Mouse (Mus musculus): ENCODE measurements around the gene Krt27. TPM values are rescaled to one million over a fixed set of nuclear protein-coding genes. Genes with fewer than 3 reads are reported as not detected.

Krt27 gene
- polyA plus RNA-seq, 1 experiment, result not detected

- H3K27me3 ChIP-seq (ENCODE audit: control insufficient read depth), result no peaks in the 10 kb centered on the region
- no peak overlapping the region for H3K4me3 ChIP-seq (replicated peaks)
- no peaks in the 10 kb centered on the region for H3K36me3 ChIP-seq (ENCODE audit: control insufficient read depth)
- TF ChIP-seq TAL1 (IDR thresholded peaks at IDR 0.05; ENCODE audit: low read length) (no peak), GATA1 (IDR thresholded peaks at IDR 0.05; ENCODE audit: low read length) (no peak)
- H3K4me1 ChIP-seq (ENCODE audit: control insufficient read depth), result no peaks in the 10 kb centered on the region
- no peaks in the 10 kb centered on the region for H3K9me3 ChIP-seq (ENCODE audit: control insufficient read depth, low read length)
Observed at GRCm38 (mm10) chr11:99307579-99307978, 43.3 kb downstream of the Krt27 start.

Other genes starting within 250 kb of the Krt27 start
- gene Ccr7, start 196.0 kb downstream of the Krt27 start, polyA plus RNA-seq (2012), result 0.06 TPM in 1 of 2 replicates, not detected in the other
- 58.6 and 64.5 TPM in 2 replicates for gene Smarce1, start 120.1 kb downstream of the Krt27 start, polyA plus RNA-seq (2012)
- gene Krt222, start 107.0 kb downstream of the Krt27 start, polyA plus RNA-seq (2012), result 0.02 TPM in 1 of 2 replicates, not detected in the other
- gene Krt24, start 65.8 kb downstream of the Krt27 start, polyA plus RNA-seq (2012), result not detected in 2 replicates
- not detected in 2 replicates for gene Krt25, start 28.2 kb downstream of the Krt27 start, polyA plus RNA-seq (2012)
- not detected in 2 replicates for gene Krt26, start 13.1 kb downstream of the Krt27 start, polyA plus RNA-seq (2012)
- not detected in 2 replicates for gene Krt28, start 23.8 kb upstream of the Krt27 start, polyA plus RNA-seq (2012)
- 0.22 and 0.51 TPM in 2 replicates for gene Krt10, start 38.3 kb upstream of the Krt27 start, polyA plus RNA-seq (2012)
- not detected in 2 replicates for gene Krt12, start 71.2 kb upstream of the Krt27 start, polyA plus RNA-seq (2012)
- gene Krt20, start 87.0 kb upstream of the Krt27 start, polyA plus RNA-seq (2012), result not detected in 2 replicates
- not detected in 2 replicates for gene Krt23, start 142.0 kb upstream of the Krt27 start, polyA plus RNA-seq (2012)
- not detected in 2 replicates for gene Krt39, start 170.2 kb upstream of the Krt27 start, polyA plus RNA-seq (2012)
- gene Krt40, start 192.1 kb upstream of the Krt27 start, polyA plus RNA-seq (2012), result not detected in 2 replicates
- not detected in 2 replicates for gene Krtap3-3, start 199.8 kb upstream of the Krt27 start, polyA plus RNA-seq (2012)
- gene Krtap3-2, start 205.7 kb upstream of the Krt27 start, polyA plus RNA-seq (2012), result not detected in 2 replicates
- not detected in 2 replicates for gene Gm11939, start 208.4 kb upstream of the Krt27 start, polyA plus RNA-seq (2012)
- not detected in 2 replicates for gene Krtap3-1, start 215.5 kb upstream of the Krt27 start, polyA plus RNA-seq (2012)
- gene Krtap1-5, start 229.9 kb upstream of the Krt27 start, polyA plus RNA-seq (2012), result not detected in 2 replicates
- gene Krtap1-4, start 232.6 kb upstream of the Krt27 start, polyA plus RNA-seq (2012), result not detected in 2 replicates
- gene Krtap1-3, start 240.2 kb upstream of the Krt27 start, polyA plus RNA-seq (2012), result not detected in 2 replicates
- not detected in 2 replicates for gene Krtap9-3, start 247.0 kb upstream of the Krt27 start, polyA plus RNA-seq (2012)